Mouse (Mus musculus) neutrophil, adult 65 days (primary cell): ENCODE results near the gene Tff2. TPM values are rescaled to one million over a fixed set of nuclear protein-coding genes. Genes with fewer than 3 reads are reported as not detected.

Experiments used
- total RNA-seq: library from RNA; stranded (reverse); gene quantifications from 2 replicates; pipeline ENCODE4 v1.2.4, GENCODE M21; 2023

The Tff2 gene
- total RNA-seq = not detected in 2 replicates

DNA sequence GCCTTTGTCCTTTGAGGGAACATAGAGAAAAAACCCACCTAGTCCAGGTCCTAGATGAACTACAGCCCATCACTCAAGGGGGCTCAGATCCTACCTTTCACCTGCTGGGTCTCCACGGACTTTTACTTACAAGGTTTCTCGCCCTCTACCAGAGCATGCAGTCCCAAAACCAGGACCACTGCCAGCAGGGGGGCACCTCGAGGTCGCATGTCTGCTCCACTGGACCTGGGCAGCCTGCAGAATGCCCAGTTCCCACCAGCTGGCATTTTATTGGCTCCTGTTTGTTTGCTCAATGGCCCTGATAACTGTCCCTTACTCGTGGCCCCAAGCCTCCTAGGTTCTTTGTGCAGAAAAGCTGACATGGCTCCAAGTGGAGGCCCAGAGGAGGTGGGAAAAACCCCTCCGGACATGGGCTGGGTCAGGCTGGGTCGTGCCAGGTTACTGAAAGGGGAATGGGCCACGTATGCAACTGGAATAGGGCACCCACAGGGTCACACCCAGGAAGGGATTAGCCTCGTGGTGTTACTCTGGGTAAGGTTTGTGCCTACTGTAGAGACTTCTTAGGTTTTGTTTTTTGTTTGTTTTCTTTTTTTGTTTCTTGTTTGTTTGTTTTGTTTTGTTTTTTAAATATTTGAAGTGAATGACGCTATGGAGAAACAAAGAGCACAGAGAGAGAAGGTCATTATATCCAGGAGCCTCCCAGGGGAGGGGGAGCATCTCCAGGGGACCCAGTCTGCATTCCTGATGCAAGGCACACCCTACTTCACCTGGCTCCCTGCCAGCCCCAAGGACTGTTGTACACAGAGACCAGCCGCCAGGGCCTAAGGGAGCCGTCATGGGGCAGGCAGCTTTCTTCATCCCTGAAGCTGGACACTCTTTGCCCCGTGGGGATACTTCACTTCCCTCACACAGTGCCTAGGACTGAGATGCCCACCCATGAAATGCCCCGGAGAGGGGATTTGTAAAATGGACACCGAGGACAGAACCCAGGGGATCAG lies at the start of gene Tff2:
Gene Tff2, minus strand, starts transcription at position 243 of the 998 bp plus-strand sequence.

DNA sequence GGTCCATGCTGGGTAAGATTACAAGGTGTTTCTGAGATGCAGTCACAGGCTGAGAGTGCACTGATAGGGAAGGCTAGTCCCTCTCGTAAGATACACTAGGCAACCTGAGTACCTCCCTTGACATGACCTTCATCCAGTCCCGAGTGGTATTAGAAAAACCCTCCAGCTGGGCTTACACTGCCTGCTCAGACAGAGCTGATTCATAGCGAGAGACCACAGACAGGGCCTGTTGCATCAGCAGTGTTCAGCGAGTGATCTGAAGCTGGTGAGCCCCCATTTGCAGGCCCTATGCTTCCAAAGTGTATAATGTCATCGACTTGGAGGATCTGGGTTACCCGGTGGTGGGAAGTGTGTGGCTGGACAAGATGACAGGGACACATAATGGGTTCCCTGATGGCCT lies 21.0 kb upstream of the Tff2 start, which contains the start of gene Tff1:
Gene Tff1, minus strand, starts transcription at position 151 of the 400 bp plus-strand sequence.

DNA sequence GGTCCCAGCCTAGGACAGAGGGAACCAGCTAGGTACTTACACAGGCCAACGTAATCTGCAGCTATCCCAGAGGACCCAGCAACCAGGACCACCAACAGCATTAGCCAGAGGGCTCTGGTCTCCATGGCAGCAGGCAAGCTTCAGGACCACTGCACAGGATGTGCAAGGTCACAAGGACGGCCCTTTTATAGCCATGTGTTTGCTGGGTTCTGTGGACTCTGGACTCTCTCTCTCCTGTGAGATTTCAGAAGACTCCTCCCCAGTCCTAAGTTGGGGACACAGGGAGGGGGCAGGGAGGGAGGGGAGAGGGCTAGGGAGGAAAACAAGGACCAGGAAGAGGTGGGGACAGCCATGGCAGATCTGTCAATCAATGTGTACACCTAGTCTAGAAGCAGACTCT lies 14.6 kb downstream of the Tff2 start, which contains the start of gene Tff3:
Gene Tff3, minus strand, starts transcription at position 195 of the 400 bp plus-strand sequence.

Other genes starting within 250 kb of the Tff2 start
- gene Glp1r, start 242.5 kb downstream of the Tff2 start, total RNA-seq = not detected in 2 replicates
- not detected in 2 replicates for gene Umodl1, start 189.6 kb downstream of the Tff2 start, total RNA-seq
- 64.8 and 82.2 TPM in 2 replicates for gene Abcg1, start 86.6 kb downstream of the Tff2 start, total RNA-seq
- not detected in 2 replicates for gene Tff3, start 14.6 kb downstream of the Tff2 start, total RNA-seq
- gene Tff1, start 21.0 kb upstream of the Tff2 start, total RNA-seq = not detected in 2 replicates
- 1.7 and 2.9 TPM in 2 replicates for gene Tmprss3, start 54.7 kb upstream of the Tff2 start, total RNA-seq
- 4.2 and 5.4 TPM in 2 replicates for gene Ubash3a, start 63.6 kb upstream of the Tff2 start, total RNA-seq
- gene Rsph1, start 133.1 kb upstream of the Tff2 start, total RNA-seq = 3.3 and 3.4 TPM in 2 replicates
- 28.5 and 37.9 TPM in 2 replicates for gene Slc37a1, start 142.5 kb upstream of the Tff2 start, total RNA-seq
- 1.2 TPM in 1 of 2 replicates, not detected in the other for gene Pde9a, start 241.9 kb upstream of the Tff2 start, total RNA-seq